Mouse (Mus musculus) midbrain, postnatal 0 days (tissue): ENCODE measurements at regions not wholly inside any gene's neighbourhood (a gene's known extent, or its start where the extent isn't known, plus 50 kb on each side); places are given as distances from the start of the nearest gene placed in this dataset.
A peak's percentile ranks its signal among the peaks of the same experiment; 100 is the strongest.

Source experiments
- ATAC-seq: fragments of 200-750 bp; cut with Nextera tagmentation; 2 replicates; pipeline ENCODE4 v1.8.0; 2017; ENCODE audit warnings: moderate number of reproducible peaks, mild to moderate bottlenecking, moderate TSS enrichment, moderate library complexity; ENCODE audit not compliant: low FRiP score
- DNase-seq: peaks from one replicate; pipeline ENCODE4 v3.0.0-alpha.2; 2015; ENCODE audit warnings: low spot score
- H3K27ac ChIP-seq: fragments of 300-500 bp; sonication (generic); 2 replicates; pipeline ENCODE4 v1.5.1; 2014; ENCODE audit warnings: low read depth, mild to moderate bottlenecking, low read length, mixed read lengths
- H3K27me3 ChIP-seq: fragments of 300-500 bp; sonication (generic); 2 replicates; pipeline ENCODE4 v1.6.1; 2014; ENCODE audit warnings: low read length, control low read depth, mixed read lengths; ENCODE audit not compliant: insufficient read depth
- H3K36me3 ChIP-seq: fragments of 300-500 bp; sonication (generic); 2 replicates; pipeline ENCODE4 v1.6.1; 2014; ENCODE audit warnings: low read length, control low read depth, mixed read lengths; ENCODE audit not compliant: insufficient read depth
- H3K4me1 ChIP-seq: fragments of 300-500 bp; sonication (generic); 2 replicates; pipeline ENCODE4 v1.6.1; 2014; ENCODE audit warnings: mild to moderate bottlenecking, control low read depth, antibody characterized with exemption, low read length, mixed read lengths; ENCODE audit not compliant: insufficient read depth
- H3K4me2 ChIP-seq: fragments of 300-500 bp; sonication (generic); 2 replicates; pipeline ENCODE4 v1.6.1; 2014; ENCODE audit warnings: low read depth, mild to moderate bottlenecking, low read length, mixed read lengths; ENCODE audit not compliant: poor library complexity, severe bottlenecking
- H3K4me3 ChIP-seq: fragments of 300-500 bp; sonication (generic); 2 replicates; pipeline ENCODE4 v1.5.1; 2014; ENCODE audit warnings: low read depth, mild to moderate bottlenecking, low read length, moderate library complexity
- H3K9ac ChIP-seq: fragments of 300-500 bp; sonication (generic); replicated peaks from 2 replicates; pipeline ENCODE4 v1.6.1; 2014; ENCODE audit warnings: mild to moderate bottlenecking, low read length, moderate library complexity, mixed read lengths; ENCODE audit not compliant: poor library complexity, severe bottlenecking
- H3K9me3 ChIP-seq: fragments of 300-500 bp; sonication (generic); 2 replicates; pipeline ENCODE4 v1.6.1; 2016; ENCODE audit warnings: low read length, control low read depth
- CTCF ChIP-seq: IDR thresholded peaks from 2 replicates; pipeline ENCODE4 v1.5.1; 2016; ENCODE audit warnings: antibody characterized with exemption, mild to moderate bottlenecking
- WGBS: fragments of 180-500 bp; shearing (Covaris S2); extraction: QIAGEN DNeasy Blood & Tissue Kit; methylation state at CpG from one replicate; pipeline ENCODE4 v1.1.7; 2014; 5-methylcytosine and 5-hydroxymethylcytosine counted together

DNA sequence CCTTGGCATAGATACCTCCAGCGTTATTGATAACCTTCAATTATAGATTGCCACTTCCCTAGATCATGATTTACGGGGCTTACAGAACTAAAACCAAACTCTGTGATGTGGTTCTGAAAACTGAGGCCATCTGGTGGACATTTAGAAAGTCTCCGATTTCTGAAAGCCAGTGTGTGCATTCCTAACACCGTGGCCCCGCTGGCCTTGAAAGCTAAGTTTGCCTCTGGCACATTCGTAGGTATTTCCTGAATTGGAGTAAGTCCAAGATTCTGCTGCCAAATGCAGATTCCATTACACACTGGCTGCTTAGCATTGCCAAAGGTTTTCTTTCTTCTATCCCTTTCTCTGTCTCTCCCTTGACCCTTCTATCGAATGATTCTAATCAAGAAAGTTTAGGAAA lies 55.7 kb upstream of the Tmpo start:
- peak; percentile 77 for DNase-seq
- ATAC-seq, result no peak
- Histone ChIP-seq H3K4me2 (no peak overlapping the region), H3K27me3 (no peaks in the 10 kb centered on the region), H3K4me1 (peaks cover 4% of the 10 kb centered on the region; the same call in 1 of the 2 replicates), H3K9ac (no peak overlapping the region), H3K27ac (no peak overlapping the region), H3K9me3 (no peaks in the 10 kb centered on the region), H3K4me3 (no peak overlapping the region), H3K36me3 (no peaks in the 10 kb centered on the region)
- WGBS, result 20% methylated on average over 7 of the region's 7 CpGs
- TF ChIP-seq CTCF, result peak; percentile 78

- Histone ChIP-seq H3K9me3 (no peaks in the 10 kb centered on the region), H3K9ac (no peak overlapping the region), H3K27me3 (no peaks in the 10 kb centered on the region), H3K27ac (no peak overlapping the region), H3K4me2 (no peak overlapping the region), H3K4me3 (no peak overlapping the region), H3K36me3 (no peaks in the 10 kb centered on the region), H3K4me1 (no peaks in the 10 kb centered on the region)
- no peak for TF ChIP-seq CTCF
- ATAC-seq, result no peak
- WGBS, result 91% methylated on average over 3 of the region's 3 CpGs
- no peak for DNase-seq
Measured at GRCm38 (mm10) chr10:91234709-91235108, 53.6 kb upstream of the Tmpo start.
